Mouse (Mus musculus): ENCODE results near the gene Dvl2. TPM values are rescaled to one million over a fixed set of nuclear protein-coding genes. Genes with fewer than 3 reads are reported as not detected.

Gene Dvl2
- 32.1 TPM for polyA plus RNA-seq (2017; shearing (Covaris generic))

DNA sequence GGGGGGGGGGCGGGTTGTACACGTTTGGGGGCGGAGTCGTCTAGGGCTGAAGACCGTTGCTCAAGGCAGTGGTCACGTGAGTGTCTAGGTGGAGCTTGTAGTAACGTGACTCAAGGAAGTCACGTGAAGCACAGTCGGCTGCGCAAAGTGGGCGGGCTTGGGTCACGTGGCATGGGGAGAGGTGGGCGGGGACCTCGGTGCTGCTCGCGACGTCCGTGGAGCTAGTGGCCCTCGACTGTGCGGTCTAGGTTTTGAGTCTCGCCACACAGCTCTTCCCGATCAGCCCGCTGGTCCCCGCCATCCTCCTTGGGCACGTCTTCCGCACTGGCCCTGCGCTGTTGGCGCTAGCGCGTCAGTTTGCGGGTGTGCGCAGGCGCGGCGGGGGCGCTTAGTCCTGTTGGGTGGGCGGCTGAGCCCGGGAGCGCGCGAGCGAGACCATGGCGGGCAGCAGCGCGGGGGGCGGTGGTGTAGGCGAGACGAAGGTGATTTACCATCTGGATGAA, at the start of gene Dvl2:
Gene Dvl2 (plus strand): TSS at position 200 of the 503 bp plus-strand sequence.

DNA sequence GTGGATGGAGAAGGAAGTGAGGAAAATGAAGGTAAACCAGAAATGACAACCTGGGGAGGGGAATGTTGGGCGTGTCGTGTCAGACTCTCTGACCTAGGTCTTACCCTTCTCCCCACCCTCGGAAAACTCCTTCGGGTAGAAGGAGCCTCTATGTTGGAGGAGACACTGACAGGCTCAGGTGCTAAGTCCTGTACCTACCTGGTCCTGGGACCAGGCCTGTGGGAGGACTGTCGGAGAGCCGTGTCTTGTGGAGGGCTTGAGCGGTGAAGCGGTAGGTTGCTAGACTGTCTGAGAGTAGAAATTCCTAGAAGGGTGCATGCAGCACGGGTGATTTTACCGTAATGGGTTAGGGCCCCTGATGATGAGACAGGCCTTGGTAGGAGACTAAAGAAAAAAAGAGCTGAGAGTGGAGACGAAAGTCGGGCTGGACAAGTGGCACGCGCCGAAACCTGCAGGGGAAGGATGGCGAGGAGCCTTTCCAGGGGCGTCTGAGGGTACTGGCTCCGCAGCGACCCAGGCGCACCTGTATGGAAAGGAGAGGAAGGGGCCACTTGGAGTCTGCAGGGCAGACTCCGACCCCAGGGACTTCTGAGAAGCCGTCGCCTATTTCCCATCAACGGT, 35.6 kb upstream of the Dvl2 start, which contains the start of gene Cldn7:
Gene Cldn7 (plus strand): TSS at position 130 of the 621 bp plus-strand sequence.

DNA sequence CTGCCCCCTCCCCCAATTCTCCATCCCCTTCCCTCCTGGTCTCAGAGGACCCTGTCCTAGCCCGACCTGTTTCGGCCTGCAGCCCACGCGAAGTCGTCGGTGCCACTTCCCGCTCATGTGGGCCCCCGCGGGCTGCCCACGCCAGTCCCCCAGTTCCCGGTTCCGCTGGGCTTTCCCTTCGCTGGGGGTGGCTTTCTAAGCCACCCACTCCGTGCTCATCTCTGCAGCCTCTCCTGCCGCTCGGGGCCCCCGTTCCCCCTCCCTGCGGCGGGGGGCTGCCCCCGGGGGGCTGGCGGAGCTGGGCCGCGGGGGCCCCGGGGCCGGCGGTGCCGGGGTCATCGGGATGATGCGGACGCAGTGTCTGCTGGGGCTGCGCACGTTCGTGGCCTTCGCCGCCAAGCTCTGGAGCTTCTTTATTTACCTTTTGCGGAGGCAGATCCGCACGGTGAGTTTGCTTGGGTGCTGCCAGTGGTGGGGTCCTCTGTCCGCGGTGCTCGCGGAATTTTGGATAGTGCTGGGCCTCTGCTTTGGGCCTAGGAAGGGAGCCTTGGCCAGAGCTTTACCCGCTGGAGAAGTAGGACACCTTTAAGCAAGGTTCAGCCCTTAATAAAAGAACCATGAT, 19.1 kb upstream of the Dvl2 start, which contains the start of gene Ctdnep1:
Gene Ctdnep1 (plus strand): TSS at position 16 of the 622 bp plus-strand sequence.

DNA sequence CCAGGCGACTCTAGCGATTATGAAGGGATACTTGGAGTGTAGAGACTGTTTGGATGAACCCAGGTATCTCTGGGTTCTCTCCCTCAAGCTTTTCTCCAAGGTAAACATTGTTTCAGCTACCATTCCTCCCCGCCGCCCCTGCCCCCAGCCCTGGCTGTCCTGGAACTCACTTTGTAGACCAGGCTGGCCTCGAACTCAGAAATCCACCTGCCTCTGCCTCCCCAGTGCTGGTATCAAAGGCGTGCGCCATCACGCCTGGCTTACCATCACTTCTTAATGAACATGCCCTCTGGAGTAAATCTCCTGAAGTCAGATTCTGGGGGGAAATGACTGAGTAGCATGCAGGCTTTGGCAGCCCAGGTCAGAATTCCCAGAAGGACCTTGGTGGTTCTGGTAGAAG, 18.2 kb upstream of the Dvl2 start, which contains the start of gene Elp5:
Gene Elp5 (minus strand): TSS at position 293 of the 400 bp plus-strand sequence.

DNA sequence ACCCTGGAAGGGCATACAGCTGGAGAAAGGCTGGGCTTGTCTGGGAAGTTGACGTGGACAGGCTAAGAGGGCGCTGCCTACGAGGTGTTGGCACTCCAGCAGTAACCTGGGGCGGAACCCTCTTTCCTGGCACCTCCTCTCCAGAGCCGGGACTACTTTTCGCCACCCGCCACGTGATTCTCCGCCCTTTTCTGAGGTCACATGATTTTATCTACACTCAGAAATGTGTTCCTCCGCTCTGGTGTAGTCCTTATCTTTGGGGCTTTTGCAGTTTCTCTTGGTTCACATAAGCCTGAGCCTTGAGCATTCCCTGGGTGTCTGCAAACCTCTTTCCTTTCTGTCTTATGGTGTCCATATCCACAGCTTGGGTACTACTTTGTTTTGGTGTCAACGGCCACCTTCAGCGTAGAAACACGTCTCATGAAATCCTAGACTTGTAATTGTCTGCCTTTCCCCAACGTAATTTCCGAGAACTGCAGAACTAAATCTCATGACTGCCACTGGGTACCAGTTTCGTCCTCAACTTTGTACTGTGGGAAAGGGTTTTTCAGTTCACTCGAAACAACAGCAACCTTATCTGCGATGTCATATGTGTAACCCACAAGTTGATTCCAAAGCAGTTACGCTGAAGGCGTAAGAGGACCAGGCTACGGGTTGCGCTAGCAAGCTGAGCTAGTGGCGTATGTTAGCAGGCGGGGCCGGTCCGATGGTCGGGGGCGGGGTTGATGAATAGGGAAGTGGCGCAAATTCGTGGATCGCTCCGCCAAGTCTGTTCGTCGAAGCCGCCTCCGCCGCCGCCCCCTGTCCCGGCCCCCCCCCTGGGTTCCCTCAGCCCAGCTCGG, 9.3 kb upstream of the Dvl2 start, which contains the start of gene Gabarap:
Gene Gabarap (plus strand): TSS at position 294 of the 842 bp plus-strand sequence.

GRCm38 (mm10) chr11:69995391-69995960, 4.9 kb upstream of the Dvl2 start, which contains the start of gene Phf23:
Gene Phf23 (plus strand): TSS chr11:69995777.

DNA sequence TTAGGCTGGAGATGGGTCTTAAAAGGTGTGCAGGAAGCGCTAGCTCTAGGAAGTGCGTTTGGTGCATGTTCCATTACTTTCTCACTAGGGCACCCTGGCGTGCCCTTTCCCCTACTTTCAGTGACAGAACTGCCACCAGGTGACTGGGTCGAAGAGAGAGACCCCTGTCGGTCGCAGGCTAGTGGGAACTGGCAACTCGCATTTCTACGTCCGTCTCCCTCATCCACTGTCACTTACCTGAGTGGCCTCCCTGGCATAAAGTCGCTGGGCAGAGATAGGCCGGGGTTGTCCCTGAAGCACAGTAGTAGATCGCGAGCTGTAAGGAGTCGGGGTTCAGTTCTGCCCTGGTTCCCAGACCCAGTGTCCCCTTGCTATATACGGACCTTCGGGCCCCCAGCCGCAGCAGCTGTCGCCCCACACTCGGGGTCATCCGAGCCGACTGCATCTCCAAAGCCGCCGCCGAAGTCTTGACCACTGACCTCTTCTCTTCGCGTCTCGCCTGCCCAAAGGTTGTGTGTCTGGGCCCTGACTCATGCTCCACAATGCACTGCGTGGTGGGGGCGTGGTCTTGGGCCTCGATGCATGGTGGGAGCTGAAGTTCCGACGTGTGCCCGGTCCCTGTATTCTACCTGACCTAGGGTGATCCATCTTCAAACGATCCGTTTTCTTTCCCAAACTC, 14.6 kb downstream of the Dvl2 start, which contains the start of gene Acadvl:
Gene Acadvl (minus strand): TSS at position 532 of the 679 bp plus-strand sequence.

GRCm38 (mm10) chr11:70016669-70017068, 16.3 kb downstream of the Dvl2 start, which contains the start of gene Dlg4:
Gene Dlg4 (plus strand): TSS chr11:70016942.

DNA sequence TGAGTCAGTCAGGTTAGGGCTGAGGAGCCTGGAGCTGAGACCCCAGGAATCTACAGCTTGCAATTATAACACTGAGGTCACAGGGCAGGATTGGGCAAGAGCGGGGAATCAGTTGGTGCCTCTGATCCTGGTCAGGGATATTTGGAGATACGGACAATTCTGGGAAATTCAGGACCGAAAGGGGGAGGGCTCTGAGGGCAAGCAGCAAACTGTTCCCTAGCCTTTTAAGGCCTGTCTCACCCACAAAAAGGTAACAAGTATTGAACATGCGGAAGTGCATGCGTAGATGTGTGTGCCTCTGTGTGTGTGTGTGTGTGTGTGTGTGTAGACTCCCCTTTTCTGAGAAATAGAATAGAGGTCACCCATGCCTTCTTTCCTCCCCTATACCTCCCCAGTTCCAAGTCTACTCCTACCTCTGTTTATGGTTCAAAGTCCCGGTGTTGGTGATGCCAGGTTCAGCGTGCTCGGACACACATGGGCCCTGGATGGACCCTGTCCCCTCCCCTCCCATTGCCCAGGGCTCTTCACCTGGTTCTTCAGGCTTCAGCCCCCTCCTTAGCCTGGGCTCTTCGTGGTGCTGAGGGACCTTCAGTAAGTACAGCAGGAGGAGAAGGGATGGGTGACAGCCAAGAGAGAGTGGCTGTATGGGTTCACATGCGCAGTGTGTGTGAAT, 53.6 kb downstream of the Dvl2 start, which contains the start of gene Asgr1:
Gene Asgr1 (plus strand): TSS at position 188 of the 673 bp plus-strand sequence.

Other genes starting within 250 kb of the Dvl2 start
- 50.4 TPM for gene Polr2a, start 242.0 kb upstream of the Dvl2 start, polyA plus RNA-seq (2017; shearing (Covaris generic))
- gene Slc35g3, start 238.6 kb upstream of the Dvl2 start, polyA plus RNA-seq (2017; shearing (Covaris generic)), result 0.12 TPM
- gene Zbtb4, start 234.7 kb upstream of the Dvl2 start, polyA plus RNA-seq (2017; shearing (Covaris generic)), result 5.5 TPM
- 3.7 TPM for gene Chrnb1, start 204.7 kb upstream of the Dvl2 start, polyA plus RNA-seq (2017; shearing (Covaris generic))
- gene Fgf11, start 198.7 kb upstream of the Dvl2 start, polyA plus RNA-seq (2017; shearing (Covaris generic)), result not detected
- gene Tmem102, start 195.0 kb upstream of the Dvl2 start, polyA plus RNA-seq (2017; shearing (Covaris generic)), result not detected
- not detected for gene Gm39566, start 185.3 kb upstream of the Dvl2 start, polyA plus RNA-seq (2017; shearing (Covaris generic))
- gene Spem2, start 182.1 kb upstream of the Dvl2 start, polyA plus RNA-seq (2017; shearing (Covaris generic)), result not detected
- gene Spem1, start 178.4 kb upstream of the Dvl2 start, polyA plus RNA-seq (2017; shearing (Covaris generic)), result not detected
- 0.85 TPM for gene Nlgn2, start 162.8 kb upstream of the Dvl2 start, polyA plus RNA-seq (2017; shearing (Covaris generic))
- gene Tmem256, start 162.1 kb upstream of the Dvl2 start, polyA plus RNA-seq (2017; shearing (Covaris generic)), result 77.8 TPM
- 32.7 TPM for gene Plscr3, start 154.2 kb upstream of the Dvl2 start, polyA plus RNA-seq (2017; shearing (Covaris generic))
- gene Tnk1, start 141.9 kb upstream of the Dvl2 start, polyA plus RNA-seq (2017; shearing (Covaris generic)), result not detected
- gene Tmem95, start 122.6 kb upstream of the Dvl2 start, polyA plus RNA-seq (2017; shearing (Covaris generic)), result not detected
- 1.3 TPM for gene Kctd11, start 119.2 kb upstream of the Dvl2 start, polyA plus RNA-seq (2017; shearing (Covaris generic))
- 552 TPM for gene Acap1, start 105.1 kb upstream of the Dvl2 start, polyA plus RNA-seq (2017; shearing (Covaris generic))
- gene 2810408A11Rik, start 99.6 kb upstream of the Dvl2 start, polyA plus RNA-seq (2017; shearing (Covaris generic)), result 4.4 TPM
- gene Neurl4, start 99.5 kb upstream of the Dvl2 start, polyA plus RNA-seq (2017; shearing (Covaris generic)), result 7.7 TPM
- 203 TPM for gene Gps2, start 86.7 kb upstream of the Dvl2 start, polyA plus RNA-seq (2017; shearing (Covaris generic))
- 1,414 TPM for gene Eif5a, start 78.6 kb upstream of the Dvl2 start, polyA plus RNA-seq (2017; shearing (Covaris generic))
- gene Ybx2, start 64.8 kb upstream of the Dvl2 start, polyA plus RNA-seq (2017; shearing (Covaris generic)), result not detected
- not detected for gene Slc2a4, start 52.4 kb upstream of the Dvl2 start, polyA plus RNA-seq (2017; shearing (Covaris generic))
- gene Cldn7, start 35.8 kb upstream of the Dvl2 start, polyA plus RNA-seq (2017; shearing (Covaris generic)), result not detected
- gene Ctdnep1, start 19.4 kb upstream of the Dvl2 start, polyA plus RNA-seq (2017; shearing (Covaris generic)), result 60.1 TPM
- 67.1 TPM for gene Elp5, start 18.1 kb upstream of the Dvl2 start, polyA plus RNA-seq (2017; shearing (Covaris generic))
- 380 TPM for gene Gabarap, start 9.5 kb upstream of the Dvl2 start, polyA plus RNA-seq (2017; shearing (Covaris generic))
- gene Phf23, start 4.8 kb upstream of the Dvl2 start, polyA plus RNA-seq (2017; shearing (Covaris generic)), result 88.2 TPM
- 110 TPM for gene Acadvl, start 14.8 kb downstream of the Dvl2 start, polyA plus RNA-seq (2017; shearing (Covaris generic))
- 6.1 TPM for gene Dlg4, start 16.3 kb downstream of the Dvl2 start, polyA plus RNA-seq (2017; shearing (Covaris generic))
- gene Asgr1, start 53.5 kb downstream of the Dvl2 start, polyA plus RNA-seq (2017; shearing (Covaris generic)), result not detected
- not detected for gene Asgr2, start 92.0 kb downstream of the Dvl2 start, polyA plus RNA-seq (2017; shearing (Covaris generic))
- not detected for gene Mgl2, start 129.7 kb downstream of the Dvl2 start, polyA plus RNA-seq (2017; shearing (Covaris generic))
- gene Clec10a, start 155.6 kb downstream of the Dvl2 start, polyA plus RNA-seq (2017; shearing (Covaris generic)), result not detected
- gene Slc16a11, start 212.2 kb downstream of the Dvl2 start, polyA plus RNA-seq (2017; shearing (Covaris generic)), result 0.47 TPM
- gene Slc16a13, start 220.5 kb downstream of the Dvl2 start, polyA plus RNA-seq (2017; shearing (Covaris generic)), result 3.4 TPM
- gene Bcl6b, start 229.2 kb downstream of the Dvl2 start, polyA plus RNA-seq (2017; shearing (Covaris generic)), result not detected
- gene 0610010K14Rik, start 237.3 kb downstream of the Dvl2 start, polyA plus RNA-seq (2017; shearing (Covaris generic)), result 185 TPM
- gene Gm21988, start 239.2 kb downstream of the Dvl2 start, polyA plus RNA-seq (2017; shearing (Covaris generic)), result 6.1 TPM
- gene Rnasek, start 239.2 kb downstream of the Dvl2 start, polyA plus RNA-seq (2017; shearing (Covaris generic)), result 266 TPM